Mouse (Mus musculus) 416B (cell line): ENCODE results near the gene Cacna1i.

Source experiments
- DNase-seq: peaks from one replicate; pipeline ENCODE4 v3.0.0; 2011; ENCODE audit warnings: low read depth

Gene Cacna1i

GRCm38 (mm10) chr15:80410661-80411060 is 123.6 kb downstream of the Cacna1i start:
- no peak for DNase-seq

GRCm38 (mm10) chr15:80413070-80413469 is 126.0 kb downstream of the Cacna1i start:
- no peak for DNase-seq

GRCm38 (mm10) chr15:80413988-80414721 is 127.1 kb downstream of the Cacna1i start:
- no peak for DNase-seq

- no peak for DNase-seq
Measured at GRCm38 (mm10) chr15:80415132-80415531, 128.1 kb downstream of the Cacna1i start.

- DNase-seq, result no peak
Measured at GRCm38 (mm10) chr15:80417066-80417465, 130.0 kb downstream of the Cacna1i start.

GRCm38 (mm10) chr15:80418146-80418545 is 131.1 kb downstream of the Cacna1i start:
- DNase-seq, result no peak

- no peak for DNase-seq
Measured at GRCm38 (mm10) chr15:80430324-80430723, 143.3 kb downstream of the Cacna1i start.

- DNase-seq, result no peak
Measured at GRCm38 (mm10) chr15:80436961-80437360, 149.9 kb downstream of the Cacna1i start.

- DNase-seq, result no peak
Measured at GRCm38 (mm10) chr15:80437996-80438395, 151.0 kb downstream of the Cacna1i start.

- no peak for DNase-seq
Measured at GRCm38 (mm10) chr15:80438423-80438822, 151.4 kb downstream of the Cacna1i start.

- DNase-seq, result no peak
Measured at GRCm38 (mm10) chr15:80440195-80440594, 153.2 kb downstream of the Cacna1i start.

GRCm38 (mm10) chr15:80445956-80446687 is 159.1 kb downstream of the Cacna1i start:
- no peak for DNase-seq
